Mouse (Mus musculus) kidney, embryonic 15.5 days (tissue): ENCODE measurements around the gene H2-M5. TPM values are rescaled to one million over a fixed set of nuclear protein-coding genes. Genes with fewer than 3 reads are reported as not detected.
"Not testable (repeated sequence)": the region's sequence is repeated elsewhere in the genome, so short reads cannot be mapped to it uniquely, and the experiment has no call there.

ENCODE experiments used
- ATAC-seq: fragments of 200-750 bp; cut with Nextera tagmentation; replicated peaks from 2 replicates; pipeline ENCODE4 v1.8.0; 2017; ENCODE audit warnings: moderate TSS enrichment; ENCODE audit not compliant: low FRiP score
- H3K27ac ChIP-seq: fragments of 300-500 bp; sonication (generic); 2 replicates; pipeline ENCODE4 v1.5.1; 2015; ENCODE audit warnings: mild to moderate bottlenecking, inconsistent platforms
- H3K27me3 ChIP-seq: fragments of 300-500 bp; sonication (generic); 2 replicates; pipeline ENCODE4 v1.6.1; 2015; ENCODE audit warnings: inconsistent platforms
- H3K36me3 ChIP-seq: fragments of 300-500 bp; sonication (generic); 2 replicates; pipeline ENCODE4 v1.6.1; 2015; ENCODE audit warnings: inconsistent platforms
- H3K4me1 ChIP-seq: fragments of 300-500 bp; sonication (generic); 2 replicates; pipeline ENCODE4 v1.6.1; 2015; ENCODE audit warnings: inconsistent platforms
- H3K4me2 ChIP-seq: fragments of 300-500 bp; sonication (generic); 2 replicates; pipeline ENCODE4 v1.6.1; 2015; ENCODE audit warnings: moderate library complexity, mild to moderate bottlenecking, inconsistent platforms
- H3K4me3 ChIP-seq: fragments of 300-500 bp; sonication (generic); replicated peaks from 2 replicates; pipeline ENCODE4 v1.5.1; 2015; ENCODE audit warnings: mild to moderate bottlenecking, inconsistent platforms
- H3K9ac ChIP-seq: fragments of 300-500 bp; sonication (generic); 2 replicates; pipeline ENCODE4 v1.6.1; 2015; ENCODE audit warnings: mild to moderate bottlenecking, inconsistent platforms
- H3K9me3 ChIP-seq: fragments of 300-500 bp; sonication (generic); replicated peaks from 2 replicates; pipeline ENCODE4 v1.6.1; 2016; ENCODE audit warnings: inconsistent platforms
- WGBS: fragments of 180-500 bp; shearing (Covaris S2); methylation state at CpG from one replicate; pipeline ENCODE4 v1.1.7; 2015; ENCODE audit warnings: mixed read lengths; 5-methylcytosine and 5-hydroxymethylcytosine counted together
- polyA plus RNA-seq: library from polyadenylated mRNA; unstranded; fragments of >200 nt; fragmentation: Nextera tagmentation; extraction: Ambion mirVana; gene quantifications from 2 replicates; pipeline ENCODE4 v1.2.1, GENCODE M21; 2015

H2-M5 gene
- polyA plus RNA-seq, 1 experiment from 2014 or later = 0.44 TPM

DNA sequence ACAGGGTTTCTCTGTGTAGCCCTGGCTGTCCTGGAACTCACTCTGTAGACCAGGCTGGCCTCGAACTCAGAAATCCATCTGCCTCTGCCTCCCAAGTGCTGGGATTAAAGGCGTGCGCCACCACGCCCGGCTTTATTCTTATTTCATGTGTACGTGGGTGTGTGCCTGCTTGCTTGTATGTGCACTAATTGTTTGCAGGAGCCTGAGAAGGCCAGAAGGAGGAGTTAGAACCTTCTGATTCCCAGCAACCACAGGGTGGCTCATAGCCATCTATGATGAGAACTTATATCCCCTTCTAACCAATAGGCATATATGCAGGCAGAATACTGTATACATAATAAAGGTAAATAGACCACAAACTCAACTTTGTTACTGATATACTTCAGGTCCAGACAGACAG lies 1.3 kb upstream of the H2-M5 start:
- H3K9me3 ChIP-seq, H3K27ac ChIP-seq, H3K4me3 ChIP-seq, ATAC-seq, H3K4me2 ChIP-seq, H3K36me3 ChIP-seq, H3K4me1 ChIP-seq, H3K9ac ChIP-seq: not testable (repeated sequence)
- WGBS = 92% methylated on average over 6 of the region's 6 CpGs
- peaks cover 27% of the 10 kb centered on the region for H3K27me3 ChIP-seq

DNA sequence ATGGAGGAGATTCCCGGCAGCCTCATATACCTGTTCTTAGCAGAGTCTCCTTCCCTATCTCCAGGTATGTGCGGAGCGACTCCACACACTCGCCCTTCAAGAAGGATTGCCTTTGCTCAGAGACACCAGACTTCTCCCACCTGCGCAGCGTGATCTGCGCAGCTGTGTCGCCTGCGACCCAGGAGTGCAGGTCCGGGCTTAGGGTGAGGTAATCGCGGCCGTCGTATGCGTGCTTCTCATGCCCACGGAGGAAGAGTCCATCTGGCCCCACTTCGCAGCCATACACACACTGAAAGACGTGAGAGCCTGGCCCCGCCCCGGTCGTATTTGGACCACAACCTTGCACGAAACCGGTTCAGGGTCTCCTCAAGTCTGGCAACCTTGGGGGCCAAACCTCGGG lies 862 bp downstream of the H2-M5 start:
- Histone ChIP-seq H3K9ac (no peak overlapping the region), H3K27ac (no peak overlapping the region), H3K4me3 (peak overlapping the region; percentile 21), H3K36me3 (no peaks in the 10 kb centered on the region), H3K4me2 (peak overlapping the region; percentile 44), H3K9me3 (no peaks in the 10 kb centered on the region), H3K4me1 (peaks cover 4% of the 10 kb centered on the region; the same call in 1 of the 2 replicates), H3K27me3 (peaks cover 27% of the 10 kb centered on the region)
- 0 out of 2 replicates have a peak, but pooled peaks have one; percentile 33 for ATAC-seq
- WGBS = 6% methylated on average over 24 of the region's 24 CpGs

DNA sequence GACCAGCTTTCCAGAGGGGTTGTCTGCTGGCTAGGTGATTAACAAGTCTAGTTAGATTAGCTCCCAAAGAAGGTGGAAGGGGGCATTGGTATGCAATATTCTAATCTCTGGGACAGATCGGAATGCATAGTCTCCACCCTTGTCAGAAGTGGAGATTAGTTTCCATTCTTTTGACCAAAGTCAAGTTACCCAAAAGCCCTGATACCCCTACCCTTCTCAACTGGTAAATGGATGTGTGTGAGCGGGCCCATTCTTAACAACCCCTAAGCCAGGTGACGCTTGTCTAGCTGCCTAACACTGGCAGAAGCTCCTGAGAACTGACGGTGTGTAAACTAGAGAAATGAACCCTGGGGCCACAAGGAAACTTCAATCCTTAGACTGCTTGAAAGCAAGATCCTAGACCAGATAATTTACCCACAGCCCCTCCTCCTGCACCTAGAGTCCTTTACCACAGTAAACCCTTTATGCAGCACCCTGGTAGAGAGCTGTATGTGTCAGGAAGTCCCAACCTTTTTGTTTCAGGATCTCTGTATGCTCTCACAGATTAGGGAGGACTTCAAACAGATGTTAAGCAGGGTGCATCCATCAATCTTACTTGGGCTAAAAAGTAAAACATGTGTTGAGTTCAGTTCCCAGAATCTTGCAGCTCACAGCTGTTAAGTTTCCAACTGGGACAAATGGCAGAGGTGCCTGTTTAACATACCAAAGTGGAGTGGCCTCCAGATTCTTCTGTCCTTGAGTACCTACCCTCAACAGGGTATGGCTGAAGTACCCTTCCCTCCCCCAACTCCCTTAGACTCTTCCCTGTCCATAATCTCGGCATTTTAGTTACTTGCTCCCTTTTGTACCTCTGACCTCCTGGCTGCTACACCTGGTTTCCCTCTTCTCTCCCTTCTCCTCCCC lies 6.8 kb downstream of the H2-M5 start:
- Histone ChIP-seq H3K4me1 (peaks cover 21% of the 10 kb centered on the region), H3K27ac (no peak overlapping the region), H3K36me3 (no peaks in the 10 kb centered on the region), H3K27me3 (peaks cover 8% of the 10 kb centered on the region), H3K9me3 (no peaks in the 10 kb centered on the region), H3K9ac (no peak overlapping the region), H3K4me2 (no peak overlapping the region), H3K4me3 (no peak overlapping the region)
- no peak; the same call in 1 of the 2 replicates for ATAC-seq
- WGBS = 33% methylated on average over 5 of the region's 5 CpGs

DNA sequence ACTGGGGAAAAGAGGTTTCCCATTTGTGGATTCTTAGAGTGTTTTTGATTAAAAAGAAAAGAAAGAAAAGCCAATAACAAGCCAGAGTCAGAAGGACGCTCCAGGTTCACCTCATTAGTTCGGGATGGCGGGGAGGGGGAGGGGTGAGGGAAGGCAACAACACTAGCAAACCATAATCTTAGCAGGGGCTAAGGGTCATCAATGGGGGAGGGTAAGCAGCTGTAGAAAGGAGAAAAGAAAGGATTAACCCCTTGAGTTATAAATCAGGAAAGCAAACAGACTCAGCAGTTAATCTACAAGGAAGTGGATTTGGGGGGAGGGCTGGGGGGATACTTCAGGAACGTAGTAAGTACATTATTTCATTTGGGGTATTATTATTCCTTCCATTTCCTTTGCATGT lies 7.5 kb downstream of the H2-M5 start:
- Histone ChIP-seq H3K4me2 (peak overlapping the region; percentile 54), H3K4me3 (peak overlapping the region; percentile 22), H3K36me3 (no peaks in the 10 kb centered on the region), H3K9ac (no peak overlapping the region), H3K4me1 (peaks cover 21% of the 10 kb centered on the region), H3K27me3 (peaks cover 4% of the 10 kb centered on the region), H3K9me3 (no peaks in the 10 kb centered on the region), H3K27ac (no peak overlapping the region)
- no peak for ATAC-seq
- 3% methylated on average over 4 of the region's 4 CpGs for WGBS

DNA sequence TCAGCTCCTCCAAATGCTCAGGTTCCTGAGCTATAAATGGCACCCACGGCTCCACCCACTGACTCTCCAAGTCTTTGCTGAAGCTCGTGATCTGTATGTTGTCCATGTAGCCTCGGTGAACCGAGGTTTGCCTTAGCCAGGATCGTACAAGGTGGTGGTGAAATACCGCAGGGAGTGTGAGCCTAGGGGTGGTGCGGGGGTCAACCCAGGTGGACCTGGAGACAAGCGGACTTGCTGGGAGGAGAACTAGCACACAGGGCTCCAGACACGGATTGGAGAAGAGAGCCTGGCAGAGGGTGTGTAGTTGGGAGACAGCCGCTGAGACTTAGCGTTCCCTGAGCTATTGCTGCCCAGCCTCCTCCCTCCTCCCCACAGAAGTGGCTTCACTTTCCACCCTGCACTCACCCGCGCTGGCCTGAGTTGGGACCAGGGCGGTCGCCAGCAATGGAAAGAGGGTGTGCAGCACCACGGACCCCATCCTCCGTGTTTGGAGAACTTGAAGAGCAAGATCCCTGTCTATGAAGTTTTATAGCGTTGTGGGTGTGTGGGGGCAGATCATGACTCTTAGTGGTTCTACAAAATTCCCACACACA lies 8.0 kb downstream of the H2-M5 start, which contains the start of gene 2410137M14Rik:
Gene 2410137M14Rik, minus strand, starts transcription at position 17 of the 593 bp plus-strand sequence.
- Histone ChIP-seq H3K27me3 (peaks cover 4% of the 10 kb centered on the region), H3K4me3 (peak within 1 kb of the TSS; percentile 22), H3K27ac (no peak within 1 kb of the TSS), H3K4me1 (peaks cover 21% of the 10 kb centered on the region), H3K4me2 (peak within 1 kb of the TSS; percentile 54), H3K9me3 (no peaks in the 10 kb centered on the region), H3K36me3 (no peaks in the 10 kb centered on the region), H3K9ac (no peak within 1 kb of the TSS)
- WGBS = 8% methylated on average over 18 of the region's 18 CpGs
- peak; percentile 54 for ATAC-seq

DNA sequence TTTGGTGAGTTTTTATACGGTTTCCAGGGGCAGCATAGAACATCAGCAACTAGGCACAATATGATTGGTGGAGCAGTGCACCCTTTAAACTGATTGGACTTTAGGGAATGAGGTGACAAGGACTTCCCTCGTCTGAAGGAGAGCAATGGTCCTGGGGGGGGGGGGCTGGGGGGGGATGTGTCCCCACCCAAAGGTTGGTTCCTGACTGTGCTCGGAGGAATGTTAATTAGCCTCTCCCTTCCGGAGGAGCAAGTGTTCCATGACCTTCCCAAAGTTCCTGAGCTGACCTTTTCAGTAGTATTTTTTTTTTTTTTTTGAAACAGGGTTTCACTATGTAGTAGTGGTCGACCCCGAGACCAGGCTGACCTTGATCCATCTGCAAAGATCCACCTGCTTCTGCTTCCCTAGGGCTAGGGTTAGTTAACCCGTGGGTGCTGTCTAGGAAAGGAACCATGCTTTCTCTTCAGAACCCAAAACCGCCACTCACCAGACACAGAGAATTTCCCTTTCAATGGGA lies 16.0 kb downstream of the H2-M5 start:
- ATAC-seq = no peak
- Histone ChIP-seq H3K9ac (no peak overlapping the region), H3K27me3 (no peaks in the 10 kb centered on the region), H3K4me3 (no peak overlapping the region), H3K36me3 (no peaks in the 10 kb centered on the region), H3K9me3 (no peaks in the 10 kb centered on the region), H3K27ac (no peak overlapping the region), H3K4me1 (no peaks in the 10 kb centered on the region), H3K4me2 (no peak overlapping the region)
- 57% methylated on average over 8 of the region's 8 CpGs for WGBS

DNA sequence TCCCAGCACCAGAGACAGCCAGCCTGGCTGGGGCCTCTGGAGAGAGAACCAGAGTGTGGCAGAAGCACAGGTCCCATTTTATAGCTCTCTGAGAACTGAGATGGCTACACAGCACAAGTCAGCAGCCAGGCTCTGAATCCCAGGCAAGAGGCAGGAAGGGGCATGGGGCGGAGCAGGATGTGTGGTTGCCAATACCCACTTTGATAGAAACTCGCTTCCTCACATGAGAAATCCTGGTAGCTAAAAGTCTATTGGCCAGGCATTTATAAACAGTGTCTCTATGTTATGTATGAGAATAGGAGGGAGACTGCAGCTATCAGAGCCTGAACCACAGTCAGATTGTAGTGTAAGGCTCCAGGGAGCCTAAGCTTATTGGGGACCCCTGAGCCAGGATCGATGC lies 16.5 kb downstream of the H2-M5 start:
- Histone ChIP-seq H3K27me3 (no peaks in the 10 kb centered on the region), H3K27ac (no peak overlapping the region), H3K9me3 (no peaks in the 10 kb centered on the region), H3K4me1 (no peaks in the 10 kb centered on the region), H3K4me3 (no peak overlapping the region), H3K9ac (no peak overlapping the region), H3K36me3 (no peaks in the 10 kb centered on the region), H3K4me2 (no peak overlapping the region)
- no peak for ATAC-seq
- WGBS = 81% methylated on average over 3 of the region's 3 CpGs

DNA sequence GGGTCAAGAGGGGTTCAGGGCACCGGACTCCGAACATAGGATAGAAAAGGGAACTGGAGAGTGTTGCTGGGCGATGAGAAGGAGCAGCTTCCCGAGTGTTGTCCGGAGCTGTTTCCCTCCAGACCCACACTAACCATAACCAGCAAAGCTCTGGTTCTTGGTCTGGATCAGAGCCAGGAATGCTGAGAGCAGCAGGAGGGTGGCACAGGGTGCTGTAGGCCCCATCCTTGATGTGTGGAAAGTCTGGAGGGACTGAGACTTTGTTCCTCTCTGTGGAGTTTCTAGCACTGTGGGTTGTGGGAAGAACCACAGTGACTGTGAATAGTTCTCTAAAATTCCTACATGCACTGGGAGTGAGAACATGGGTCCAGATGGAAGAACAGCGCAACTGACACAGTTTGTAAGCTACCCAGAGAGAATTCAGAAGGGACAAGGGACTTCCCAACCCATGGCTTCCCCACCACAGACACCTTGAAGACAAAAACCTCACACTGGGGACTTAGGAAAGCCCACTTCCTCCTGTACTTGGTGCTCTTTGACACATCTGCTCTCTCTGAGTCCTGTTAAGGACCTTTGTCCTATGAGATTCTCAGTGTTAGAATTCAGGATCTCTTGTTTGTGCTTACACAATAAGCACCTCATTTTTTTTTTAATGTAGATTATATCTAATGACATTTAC lies 18.0 kb downstream of the H2-M5 start:
- H3K4me3 ChIP-seq = no peak overlapping the region
- no peaks in the 10 kb centered on the region for H3K9me3 ChIP-seq
- H3K4me1 ChIP-seq = no peaks in the 10 kb centered on the region
- no peak overlapping the region for H3K27ac ChIP-seq
- WGBS = 86% methylated on average over 6 of the region's 6 CpGs
- no peak for ATAC-seq
- H3K9ac ChIP-seq = no peak overlapping the region
- no peak overlapping the region for H3K4me2 ChIP-seq
- H3K27me3 ChIP-seq = no peaks in the 10 kb centered on the region
- no peaks in the 10 kb centered on the region for H3K36me3 ChIP-seq

DNA sequence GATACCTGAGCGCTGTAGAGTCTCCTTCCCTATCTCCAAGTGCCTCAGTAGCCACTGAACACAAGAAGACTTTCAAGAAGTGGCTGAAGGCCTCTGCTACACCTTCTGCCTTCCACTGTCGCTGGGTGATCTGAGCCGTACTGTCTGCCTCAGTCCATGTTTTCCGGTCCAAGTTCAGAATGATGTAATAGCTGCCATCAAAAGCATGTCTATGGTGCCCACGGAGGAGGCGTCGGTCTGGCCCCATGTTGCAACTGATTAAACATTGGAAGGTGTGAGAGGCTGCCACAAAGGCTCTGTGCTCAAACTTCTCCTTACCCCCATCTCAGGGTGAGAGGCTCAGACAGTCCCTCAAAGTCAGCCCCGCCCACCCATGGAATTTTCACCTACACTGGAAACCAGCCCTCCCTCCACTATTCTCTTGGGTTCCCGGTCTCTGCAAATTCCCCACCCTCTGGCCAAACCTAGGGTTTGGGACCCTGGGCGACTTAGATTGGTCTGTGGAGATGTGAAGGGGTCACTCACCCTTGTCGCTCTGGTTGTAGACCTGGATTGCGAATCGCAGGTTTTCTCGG lies 18.9 kb downstream of the H2-M5 start:
- WGBS = 86% methylated on average over 14 of the region's 14 CpGs
- Histone ChIP-seq H3K4me3 (no peak overlapping the region), H3K27ac (no peak overlapping the region), H3K9ac (no peak overlapping the region), H3K4me1 (no peaks in the 10 kb centered on the region), H3K4me2 (no peak overlapping the region), H3K27me3 (no peaks in the 10 kb centered on the region), H3K36me3 (no peaks in the 10 kb centered on the region), H3K9me3 (no peaks in the 10 kb centered on the region)
- ATAC-seq = no peak

DNA sequence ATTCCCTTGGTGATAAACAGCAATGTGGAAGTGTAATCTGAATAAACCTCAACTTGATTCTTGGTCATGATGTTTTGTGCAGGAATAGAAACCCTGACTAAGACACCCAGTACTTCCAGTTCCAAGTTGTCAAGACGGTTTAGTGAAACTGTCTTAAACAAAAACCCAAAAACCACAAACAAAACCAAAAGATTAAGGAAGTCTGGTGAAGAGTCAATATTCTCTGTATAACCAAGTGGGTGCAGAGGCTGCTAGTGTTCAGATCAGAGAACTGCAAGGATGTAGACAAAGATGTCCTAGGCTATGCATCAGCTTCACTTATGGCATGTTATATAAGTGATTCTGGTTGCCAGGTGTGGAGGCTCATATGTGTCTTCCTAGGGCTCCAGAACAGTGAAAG lies 22.5 kb downstream of the H2-M5 start:
- H3K4me3 ChIP-seq = no peak overlapping the region
- WGBS = 85% methylated on average over 1 of the region's 1 CpGs
- ATAC-seq = no peak

DNA sequence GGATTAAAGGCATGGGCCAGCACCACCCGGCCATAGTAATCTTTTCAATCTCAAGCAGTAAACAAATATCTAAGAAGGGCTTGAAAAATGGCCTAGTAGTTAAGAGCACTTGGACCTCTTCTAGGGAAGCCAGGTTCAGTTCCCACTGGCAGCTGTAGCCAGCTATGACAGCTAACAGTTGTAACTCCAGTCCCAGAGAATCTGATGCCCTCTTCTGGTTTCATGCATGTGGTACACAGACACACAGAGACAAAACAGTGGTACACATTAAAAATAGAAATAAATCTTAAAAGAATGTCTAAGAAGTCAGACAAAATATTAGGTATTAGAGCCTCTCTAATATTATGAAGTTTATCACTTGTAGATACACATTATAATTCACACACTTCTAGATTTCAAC lies 28.2 kb downstream of the H2-M5 start:
- Histone ChIP-seq H3K4me1 (peaks cover 15% of the 10 kb centered on the region), H3K4me3 (no peak overlapping the region), H3K36me3 (peaks cover 6% of the 10 kb centered on the region), H3K27me3 (no peaks in the 10 kb centered on the region), H3K9ac (no peak overlapping the region), H3K9me3 (no peaks in the 10 kb centered on the region), H3K27ac (no peak overlapping the region), H3K4me2 (no peak overlapping the region)
- ATAC-seq = no peak
- 74% methylated on average over 1 of the region's 1 CpGs for WGBS

More for the DNA sequence above, 22.5 kb downstream of the H2-M5 start:
- no peaks in the 10 kb centered on the region for H3K27me3 ChIP-seq
- H3K4me2 ChIP-seq = no peak overlapping the region
- no peaks in the 10 kb centered on the region for H3K36me3 ChIP-seq
- no peaks in the 10 kb centered on the region for H3K9me3 ChIP-seq
- no peak overlapping the region for H3K9ac ChIP-seq
- no peak overlapping the region for H3K27ac ChIP-seq
- no peaks in the 10 kb centered on the region for H3K4me1 ChIP-seq
